Mouse (Mus musculus): Measurements from ENCODE around the gene Ddn.

GRCm38 (mm10) chr15:98796803-98797595 is 12.3 kb downstream of the Ddn start:
- TF ChIP-seq GATA1 (IDR thresholded peaks at IDR 0.05; ENCODE audit: low read length) (no peak), TAL1 (IDR thresholded peaks at IDR 0.05; ENCODE audit: low read length) (no peak)

All from erythroblast, embryonic 14.5 days (primary cell).